Mouse (Mus musculus) ES-E14 (cell line): ENCODE results near the gene Mei1. TPM values are rescaled to one million over a fixed set of nuclear protein-coding genes. Genes with fewer than 3 reads are reported as not detected.

ENCODE experiments used
- DNase-seq: peaks from one replicate; pipeline ENCODE4 v3.0.0-alpha.2; 2013; ENCODE audit warnings: low read depth, low spot score
- H3K27ac ChIP-seq: 2 replicates; pipeline ENCODE4 v1.5.1; 2012; ENCODE audit warnings: low read depth, mild to moderate bottlenecking, low read length, moderate library complexity, mixed read lengths; ENCODE audit not compliant: poor library complexity, insufficient read depth, severe bottlenecking
- H3K36me3 ChIP-seq: 2 replicates; pipeline ENCODE4 v1.6.1; 2012; ENCODE audit warnings: mild to moderate bottlenecking, low read length, moderate library complexity, mixed read lengths; ENCODE audit not compliant: control insufficient read depth, poor library complexity, insufficient read depth, severe bottlenecking
- H3K4me1 ChIP-seq, 2 experiments: fragments of 150-350 bp in 1 of 2; sonication (generic) in 1 of 2; 2 replicates each; pipeline ENCODE4 v1.6.1; 2012; ENCODE audit warnings: low read length in 2 of 2, mild to moderate bottlenecking in 1 of 2, mixed read lengths in 1 of 2; ENCODE audit not compliant: control insufficient read depth in 2 of 2, insufficient read depth in 2 of 2, poor library complexity in 1 of 2
- H3K4me3 ChIP-seq, 2 experiments: fragments of 150-350 bp in 1 of 2; sonication (generic) in 1 of 2; 2 replicates each; pipeline ENCODE4 v1.5.1; 2012; ENCODE audit warnings: low read length in 2 of 2, low read depth in 1 of 2, mild to moderate bottlenecking in 1 of 2, mixed read lengths in 1 of 2; ENCODE audit not compliant: insufficient read depth in 1 of 2, poor library complexity in 1 of 2, severe bottlenecking in 1 of 2
- H3K9ac ChIP-seq: 2 replicates; pipeline ENCODE4 v1.6.1; 2012; ENCODE audit warnings: low read depth, mild to moderate bottlenecking, low read length, mixed read lengths; ENCODE audit not compliant: poor library complexity, insufficient read depth, severe bottlenecking
- H3K9me3 ChIP-seq: fragments of 150-350 bp; sonication (generic); 2 replicates; pipeline ENCODE4 v1.6.1; 2012; ENCODE audit warnings: low read depth, mild to moderate bottlenecking, low read length; ENCODE audit not compliant: control insufficient read depth, insufficient read depth
- CHD2 ChIP-seq: IDR thresholded peaks from 2 replicates; pipeline ENCODE4 v1.6.1; 2014; ENCODE audit warnings: mild to moderate bottlenecking, low read depth, low read length, inconsistent platforms
- HCFC1 ChIP-seq: IDR thresholded peaks from 2 replicates; pipeline ENCODE4 v1.6.1; 2012; ENCODE audit warnings: low read length, inconsistent platforms, borderline replicate concordance; ENCODE audit not compliant: insufficient read depth
- MAFK ChIP-seq: IDR thresholded peaks from 2 replicates; pipeline ENCODE4 v1.6.1; 2014; ENCODE audit warnings: mild to moderate bottlenecking, low read depth, low read length, inconsistent platforms; ENCODE audit not compliant: insufficient read depth
- ZC3H11A ChIP-seq: IDR thresholded peaks from 2 replicates; pipeline ENCODE4 v1.6.1; 2012; ENCODE audit warnings: low read depth, mild to moderate bottlenecking, inconsistent platforms, low read length, borderline replicate concordance
- ZNF384 ChIP-seq: IDR thresholded peaks from 2 replicates; pipeline ENCODE4 v1.6.1; 2012; ENCODE audit warnings: low read depth, low read length, inconsistent platforms
- in situ Hi-C, 2 experiments: fragments of 600-800 bp; cut with MboI; formaldehyde crosslinking; loops; one replicate each; pipeline ENCODE4 v1.15.1; 2025; ENCODE audit warnings: low sequenced_read_pairs in 2 of 2, inconsistent platforms in 1 of 2; ENCODE audit not compliant: unreplicated experiment in 2 of 2
- total RNA-seq: library from RNA; depleted of rRNA; stranded (reverse); fragments of 300-350 nt; gene quantifications from 2 replicates; pipeline ENCODE4 v1.2.3, GENCODE M21; 2012

The Mei1 gene
- total RNA-seq, 1 experiment: 0.40 TPM

- no peak overlapping the region for H3K27ac ChIP-seq
- DNase-seq: no peak
- TF ChIP-seq CHD2 (no peak), ZC3H11A (no peak), ZNF384 (no peak), HCFC1 (no peak), MAFK (no peak)
- no peak overlapping the region for H3K9ac ChIP-seq
- no peak overlapping the region for H3K4me3 ChIP-seq
- no peaks in the 10 kb centered on the region for H3K9me3 ChIP-seq
- in situ Hi-C loops: no loop called here
- peaks cover 11 to 22% of the 10 kb centered on the region in 2 experiments for H3K4me1 ChIP-seq
- peaks cover 5% of the 10 kb centered on the region; the same call in 1 of the 2 replicates for H3K36me3 ChIP-seq
Measured at GRCm38 (mm10) chr15:82150042-82150441, 80.2 kb downstream of the Mei1 start.

GRCm38 (mm10) chr15:82151176-82151575 lies 81.4 kb downstream of the Mei1 start:
- no peak for TF ChIP-seq CHD2
- DNase-seq: no peak
- peaks cover 4 to 21% of the 10 kb centered on the region in 2 experiments for H3K4me1 ChIP-seq
- H3K9ac ChIP-seq: no peak overlapping the region
- H3K27ac ChIP-seq: no peak overlapping the region
- peaks cover 5% of the 10 kb centered on the region; the same call in 1 of the 2 replicates for H3K36me3 ChIP-seq
- H3K9me3 ChIP-seq: no peaks in the 10 kb centered on the region
- in situ Hi-C loops: no loop called here
- no peak overlapping the region for H3K4me3 ChIP-seq

GRCm38 (mm10) chr15:82152022-82152421 lies 82.2 kb downstream of the Mei1 start:
- peaks cover 5% of the 10 kb centered on the region; the same call in 1 of the 2 replicates for H3K36me3 ChIP-seq
- TF ChIP-seq CHD2 (no peak), MAFK (no peak), HCFC1 (no peak), ZNF384 (0 out of 2 replicates have a peak, but pooled peaks have one; percentile 9), ZC3H11A (no peak)
- H3K4me3 ChIP-seq: no peak overlapping the region
- in situ Hi-C loops: no loop called here
- H3K4me1 ChIP-seq: peaks cover 2 to 21% of the 10 kb centered on the region in 2 experiments; a peak in 3 of 4 replicates
- no peak overlapping the region for H3K9ac ChIP-seq
- no peak for DNase-seq
- no peak overlapping the region for H3K27ac ChIP-seq
- H3K9me3 ChIP-seq: no peaks in the 10 kb centered on the region

GRCm38 (mm10) chr15:82152435-82152834 lies 82.6 kb downstream of the Mei1 start:
- no peak for DNase-seq
- Histone ChIP-seq H3K4me1 (peaks cover 2 to 21% of the 10 kb centered on the region in 2 experiments; a peak in 3 of 4 replicates), H3K9me3 (no peaks in the 10 kb centered on the region), H3K9ac (no peak overlapping the region), H3K4me3 (no peak overlapping the region), H3K27ac (no peak overlapping the region), H3K36me3 (peaks cover 5% of the 10 kb centered on the region; the same call in 1 of the 2 replicates)
- in situ Hi-C loops: no loop called here
- TF ChIP-seq ZNF384: no peak
- no peak for TF ChIP-seq ZC3H11A
- no peak for TF ChIP-seq HCFC1

- no peak overlapping the region for H3K4me3 ChIP-seq
- H3K9ac ChIP-seq: no peak overlapping the region
- no peaks in the 10 kb centered on the region for H3K9me3 ChIP-seq
- peaks cover 5% of the 10 kb centered on the region; the same call in 1 of the 2 replicates for H3K36me3 ChIP-seq
- no peak for DNase-seq
- TF ChIP-seq ZNF384 (no peak), HCFC1 (no peak), CHD2 (no peak), MAFK (no peak)
- in situ Hi-C loops: no loop called here
- H3K27ac ChIP-seq: no peak overlapping the region
- peaks cover 4 to 26% of the 10 kb centered on the region in 2 experiments for H3K4me1 ChIP-seq
Measured at GRCm38 (mm10) chr15:82156298-82156697, 86.5 kb downstream of the Mei1 start.
